Mouse (Mus musculus) hindbrain, embryonic 12.5 days (tissue): ENCODE data around the gene Madd. TPM values are rescaled to one million over a fixed set of nuclear protein-coding genes. Genes with fewer than 3 reads are reported as not detected.
A peak's percentile ranks its signal among the peaks of the same experiment; 100 is the strongest.

ENCODE experiments used
- ATAC-seq: fragments of 200-750 bp; cut with Nextera tagmentation; 2 replicates; pipeline ENCODE4 v1.8.0; 2017; ENCODE audit warnings: moderate TSS enrichment; ENCODE audit not compliant: low FRiP score
- H3K27ac ChIP-seq: fragments of 300-500 bp; sonication (generic); 2 replicates; pipeline ENCODE4 v1.5.1; 2016; ENCODE audit warnings: mild to moderate bottlenecking
- H3K27me3 ChIP-seq: fragments of 300-500 bp; sonication (generic); 2 replicates; pipeline ENCODE4 v1.6.1; 2016; ENCODE audit warnings: mild to moderate bottlenecking
- H3K36me3 ChIP-seq: fragments of 300-500 bp; sonication (generic); 2 replicates; pipeline ENCODE4 v1.6.1; 2016; ENCODE audit warnings: mild to moderate bottlenecking
- H3K4me1 ChIP-seq: fragments of 300-500 bp; sonication (generic); 2 replicates; pipeline ENCODE4 v1.6.1; 2016
- H3K4me2 ChIP-seq: fragments of 300-500 bp; sonication (generic); replicated peaks from 2 replicates; pipeline ENCODE4 v1.6.1; 2016; ENCODE audit warnings: mild to moderate bottlenecking
- H3K4me3 ChIP-seq: fragments of 300-500 bp; sonication (generic); 2 replicates; pipeline ENCODE4 v1.5.1; 2016; ENCODE audit warnings: mild to moderate bottlenecking
- H3K9ac ChIP-seq: fragments of 300-500 bp; sonication (generic); 2 replicates; pipeline ENCODE4 v1.6.1; 2016; ENCODE audit warnings: mild to moderate bottlenecking, moderate library complexity
- H3K9me3 ChIP-seq: fragments of 300-500 bp; sonication (generic); replicated peaks from 2 replicates; pipeline ENCODE4 v1.6.1; 2016; ENCODE audit warnings: mild to moderate bottlenecking
- WGBS: fragments of 180-500 bp; shearing (Covaris S2); methylation state at CpG from one replicate; pipeline ENCODE4 v1.1.7; 2016; 5-methylcytosine and 5-hydroxymethylcytosine counted together
- polyA plus RNA-seq: library from polyadenylated mRNA; unstranded; fragments of >200 nt; fragmentation: Nextera tagmentation; extraction: Ambion mirVana; gene quantifications from 2 replicates; pipeline ENCODE4 v1.2.1, GENCODE M21; 2016

Gene Madd
- polyA plus RNA-seq, 1 experiment from 2014 or later = 45.2 TPM

DNA sequence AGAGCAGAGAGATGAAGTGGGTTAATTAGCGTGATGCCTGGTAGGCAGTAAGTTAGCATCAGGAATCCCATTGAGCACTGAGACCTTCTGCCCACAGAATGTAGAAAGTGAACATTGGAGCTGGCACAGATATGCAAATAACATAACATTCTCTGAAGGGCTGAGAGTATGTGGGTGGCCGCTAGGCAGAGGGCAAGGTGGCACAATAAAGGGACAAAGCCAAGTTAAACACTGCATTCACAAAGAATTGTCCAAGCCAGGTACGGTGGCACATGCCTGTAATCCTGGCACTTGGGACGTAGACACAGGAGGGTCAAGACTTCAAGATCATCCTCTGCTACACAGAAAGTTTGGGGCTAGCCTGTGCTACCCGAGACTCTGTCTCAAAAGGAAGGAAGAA, 74.4 kb downstream of the Madd start:
- no peak overlapping the region for H3K4me2 ChIP-seq
- H3K4me1 ChIP-seq = no peaks in the 10 kb centered on the region
- ATAC-seq = no peak
- no peaks in the 10 kb centered on the region for H3K27me3 ChIP-seq
- no peaks in the 10 kb centered on the region for H3K9me3 ChIP-seq
- 91% methylated on average over 5 of the region's 5 CpGs for WGBS
- H3K36me3 ChIP-seq = no peaks in the 10 kb centered on the region
- no peak overlapping the region for H3K27ac ChIP-seq
- no peak overlapping the region for H3K9ac ChIP-seq
- H3K4me3 ChIP-seq = no peak overlapping the region

DNA sequence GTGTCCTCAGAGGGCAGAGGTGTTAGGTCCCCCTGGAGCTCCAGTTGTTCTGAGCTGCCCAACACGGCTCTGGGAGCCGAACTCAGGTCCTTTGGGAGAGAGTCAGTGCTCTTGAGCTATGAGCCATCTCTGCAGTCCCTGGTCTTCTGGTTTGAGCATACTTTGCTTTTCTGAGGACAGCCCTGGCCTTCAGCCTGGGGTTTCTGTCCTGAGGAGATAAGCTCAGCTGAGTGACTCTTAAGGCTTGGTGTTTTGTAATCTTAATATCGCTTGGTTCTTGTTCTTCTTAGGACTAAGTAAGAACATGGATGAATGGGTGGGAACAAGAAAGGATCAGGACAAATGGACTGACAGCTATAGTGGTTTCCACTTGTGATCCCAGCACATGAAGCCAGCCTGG, 75.5 kb downstream of the Madd start:
- Histone ChIP-seq H3K27ac (no peak overlapping the region), H3K4me3 (no peak overlapping the region), H3K27me3 (no peaks in the 10 kb centered on the region), H3K36me3 (no peaks in the 10 kb centered on the region), H3K4me2 (no peak overlapping the region), H3K9ac (no peak overlapping the region), H3K9me3 (no peaks in the 10 kb centered on the region), H3K4me1 (no peaks in the 10 kb centered on the region)
- WGBS = 91% methylated on average over 3 of the region's 3 CpGs
- ATAC-seq = no peak

DNA sequence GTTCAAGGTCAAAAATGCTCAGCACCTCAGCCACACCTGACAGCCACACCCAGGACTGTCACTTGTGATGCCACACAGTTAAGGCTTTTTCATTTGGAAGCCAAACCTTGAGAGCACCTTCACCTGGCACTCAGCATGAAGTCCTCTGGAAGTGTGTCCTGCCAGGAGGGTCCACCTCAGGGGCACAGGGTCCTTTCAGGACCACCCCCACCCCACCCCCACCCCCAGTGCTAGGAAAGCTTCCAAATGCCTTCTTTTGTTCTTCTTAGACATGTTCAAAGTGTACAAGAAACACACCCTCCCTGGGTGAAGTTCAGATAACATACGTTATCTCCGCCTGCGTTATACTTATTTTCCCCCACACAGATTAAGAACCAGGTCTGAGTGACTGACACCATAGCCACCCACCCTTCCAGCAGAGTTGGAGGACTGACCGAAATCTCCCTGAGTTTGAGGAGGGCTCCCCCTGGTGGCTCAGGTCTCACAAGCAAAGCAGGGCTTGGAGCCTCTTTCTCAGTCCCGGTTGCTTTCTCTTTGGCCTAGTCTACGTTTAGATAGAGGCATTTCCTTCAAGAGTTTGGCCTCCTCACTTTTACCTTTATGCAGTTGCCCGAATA, 82.4 kb downstream of the Madd start:
- no peaks in the 10 kb centered on the region for H3K27me3 ChIP-seq
- no peaks in the 10 kb centered on the region for H3K4me1 ChIP-seq
- no peak overlapping the region for H3K27ac ChIP-seq
- ATAC-seq = peak; percentile 73; the same call in 1 of the 2 replicates
- no peaks in the 10 kb centered on the region for H3K9me3 ChIP-seq
- H3K36me3 ChIP-seq = no peaks in the 10 kb centered on the region
- H3K4me3 ChIP-seq = no peak overlapping the region
- 20% methylated on average over 7 of the region's 7 CpGs for WGBS
- H3K4me2 ChIP-seq = no peak overlapping the region
- no peak overlapping the region for H3K9ac ChIP-seq

DNA sequence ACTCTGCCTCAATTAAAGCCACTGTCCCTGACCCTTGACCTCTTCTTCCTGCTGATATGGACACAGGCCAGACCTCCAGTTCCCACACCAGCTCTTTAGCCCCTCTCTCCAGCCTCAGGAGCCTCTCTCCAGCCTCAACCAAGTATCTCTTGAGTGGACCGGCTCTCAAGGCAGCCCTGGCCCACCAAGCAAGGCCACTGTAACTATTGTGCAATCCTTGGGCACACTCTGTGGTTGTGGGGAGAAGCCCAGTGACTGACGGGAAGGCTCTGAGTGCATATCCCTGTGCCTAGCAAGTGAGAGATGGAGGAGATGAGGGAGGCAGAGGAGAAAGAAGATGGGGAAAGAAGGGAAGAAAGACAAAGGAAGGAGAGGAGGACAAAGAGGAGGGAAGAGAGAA, 85.5 kb downstream of the Madd start:
- Histone ChIP-seq H3K4me2 (no peak overlapping the region), H3K4me3 (no peak overlapping the region), H3K27ac (no peak overlapping the region), H3K9me3 (no peaks in the 10 kb centered on the region), H3K4me1 (no peaks in the 10 kb centered on the region), H3K36me3 (no peaks in the 10 kb centered on the region), H3K9ac (no peak overlapping the region), H3K27me3 (no peaks in the 10 kb centered on the region)
- ATAC-seq = no peak
- 87% methylated on average over 2 of the region's 2 CpGs for WGBS

DNA sequence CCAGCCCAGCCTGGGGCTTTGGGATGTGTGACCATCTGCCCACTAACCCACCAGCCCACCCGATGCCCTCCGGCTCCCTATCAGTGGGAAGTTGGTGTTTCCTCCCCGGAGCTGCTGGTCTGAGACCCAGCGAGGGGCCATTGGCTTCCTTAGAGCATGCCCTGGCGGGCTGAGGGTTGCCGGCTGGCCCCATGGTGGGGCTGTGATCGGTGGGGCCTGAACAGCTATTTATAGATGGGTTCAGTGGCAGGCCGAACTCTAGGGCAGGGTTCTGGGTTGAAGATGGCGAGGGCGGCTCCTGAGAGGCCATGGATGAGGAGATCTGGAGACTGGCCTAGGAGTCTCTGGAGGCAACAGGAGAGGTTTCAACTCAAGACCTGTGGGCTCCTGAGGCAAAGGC, 86.6 kb downstream of the Madd start:
- WGBS = 80% methylated on average over 10 of the region's 10 CpGs
- Histone ChIP-seq H3K4me1 (no peaks in the 10 kb centered on the region), H3K9ac (no peak overlapping the region), H3K4me3 (no peak overlapping the region), H3K27ac (no peak overlapping the region), H3K27me3 (no peaks in the 10 kb centered on the region), H3K36me3 (no peaks in the 10 kb centered on the region), H3K9me3 (no peaks in the 10 kb centered on the region), H3K4me2 (no peak overlapping the region)
- ATAC-seq = no peak

DNA sequence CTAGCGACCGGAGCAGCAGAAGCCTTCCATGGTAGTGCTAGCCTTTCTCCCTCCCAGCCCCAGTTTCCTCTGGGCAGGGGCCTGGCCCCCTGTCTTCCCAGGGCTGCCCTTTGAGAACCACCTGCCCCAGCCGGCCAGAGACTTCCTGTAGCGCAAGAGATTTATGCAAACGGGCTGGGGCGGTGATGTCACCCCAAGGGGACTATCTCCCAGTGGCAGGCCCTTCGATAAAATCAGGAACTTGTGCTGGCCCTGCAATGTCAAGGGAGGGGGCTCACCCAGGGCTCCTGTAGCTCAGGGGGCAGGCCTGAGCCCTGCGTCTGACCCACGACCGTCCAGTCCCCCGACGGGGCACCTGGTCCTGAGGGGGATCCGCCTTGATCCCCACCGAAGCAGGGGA, 87.1 kb downstream of the Madd start:
- 72% methylated on average over 14 of the region's 14 CpGs for WGBS
- H3K27ac ChIP-seq = no peak overlapping the region
- H3K9ac ChIP-seq = no peak overlapping the region
- H3K36me3 ChIP-seq = no peaks in the 10 kb centered on the region
- no peaks in the 10 kb centered on the region for H3K4me1 ChIP-seq
- no peak overlapping the region for H3K4me2 ChIP-seq
- H3K9me3 ChIP-seq = no peaks in the 10 kb centered on the region
- H3K4me3 ChIP-seq = no peak overlapping the region
- H3K27me3 ChIP-seq = no peaks in the 10 kb centered on the region
- ATAC-seq = no peak

DNA sequence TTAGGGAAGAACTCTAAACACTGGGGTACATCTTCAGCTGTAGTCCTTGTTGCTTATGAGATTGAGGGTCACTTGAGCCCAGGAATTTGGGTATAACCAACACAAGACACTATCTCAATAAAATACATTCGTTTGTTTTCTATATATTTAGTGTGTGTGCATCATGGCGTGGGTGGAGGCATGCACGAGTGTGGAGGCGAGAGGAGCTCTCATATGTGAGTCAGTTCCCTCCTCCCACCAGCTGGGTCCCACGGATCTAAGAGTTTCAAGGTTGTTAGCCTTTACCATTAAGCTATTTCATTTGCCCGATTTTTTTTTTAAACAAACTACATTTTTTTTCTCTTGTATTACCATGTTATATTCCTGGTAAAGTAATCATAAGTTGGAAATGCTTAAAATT, 92.8 kb downstream of the Madd start:
- Histone ChIP-seq H3K36me3 (no peaks in the 10 kb centered on the region), H3K4me2 (no peak overlapping the region), H3K9me3 (no peaks in the 10 kb centered on the region), H3K4me3 (no peak overlapping the region), H3K9ac (no peak overlapping the region), H3K4me1 (no peaks in the 10 kb centered on the region), H3K27ac (no peak overlapping the region), H3K27me3 (no peaks in the 10 kb centered on the region)
- ATAC-seq = no peak
- 76% methylated on average over 6 of the region's 6 CpGs for WGBS

DNA sequence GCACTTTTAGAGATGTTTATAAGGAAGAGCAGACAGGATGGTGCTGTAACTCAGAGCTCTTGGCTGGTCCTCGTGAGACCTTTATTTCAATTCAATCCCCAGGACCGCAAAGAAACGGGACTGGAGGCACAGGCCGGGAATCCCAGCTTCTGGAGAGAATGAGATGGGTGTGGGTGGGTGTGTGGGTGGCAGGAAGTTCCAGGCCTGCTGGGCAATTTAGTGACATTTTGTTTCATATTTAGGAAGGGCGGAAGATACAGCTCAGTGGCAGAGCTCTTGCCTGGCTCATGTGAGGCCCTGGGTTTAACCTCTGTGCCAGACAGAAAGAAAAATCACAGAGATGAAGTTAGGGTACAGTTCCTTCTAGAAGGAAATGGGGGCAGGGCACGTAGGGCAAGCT, 93.4 kb downstream of the Madd start:
- Histone ChIP-seq H3K9ac (no peak overlapping the region), H3K4me3 (no peak overlapping the region), H3K4me1 (no peaks in the 10 kb centered on the region), H3K36me3 (no peaks in the 10 kb centered on the region), H3K9me3 (no peaks in the 10 kb centered on the region), H3K27me3 (no peaks in the 10 kb centered on the region), H3K27ac (no peak overlapping the region), H3K4me2 (no peak overlapping the region)
- no peak for ATAC-seq
- WGBS = 84% methylated on average over 6 of the region's 6 CpGs

DNA sequence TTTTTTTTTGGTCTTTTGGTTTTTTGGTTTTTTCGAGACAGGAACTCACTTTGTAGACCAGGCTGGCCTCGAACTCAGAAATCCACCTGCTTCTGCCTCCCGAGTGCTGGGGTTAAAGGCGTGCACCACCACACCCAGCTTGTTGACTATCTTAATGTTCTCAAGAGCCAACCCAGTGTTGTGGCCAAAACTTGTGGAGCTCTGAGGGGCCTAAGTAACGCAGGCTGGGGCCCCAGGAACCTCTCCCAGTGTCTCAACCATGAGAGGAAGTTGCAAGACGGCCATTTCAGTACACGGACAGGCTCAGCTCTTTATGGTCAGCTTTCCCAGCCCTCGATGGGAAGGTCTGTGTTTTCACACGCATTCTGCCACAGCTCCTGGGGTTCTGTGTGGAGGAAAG, 94.7 kb downstream of the Madd start:
- no peak overlapping the region for H3K4me2 ChIP-seq
- 83% methylated on average over 9 of the region's 9 CpGs for WGBS

DNA sequence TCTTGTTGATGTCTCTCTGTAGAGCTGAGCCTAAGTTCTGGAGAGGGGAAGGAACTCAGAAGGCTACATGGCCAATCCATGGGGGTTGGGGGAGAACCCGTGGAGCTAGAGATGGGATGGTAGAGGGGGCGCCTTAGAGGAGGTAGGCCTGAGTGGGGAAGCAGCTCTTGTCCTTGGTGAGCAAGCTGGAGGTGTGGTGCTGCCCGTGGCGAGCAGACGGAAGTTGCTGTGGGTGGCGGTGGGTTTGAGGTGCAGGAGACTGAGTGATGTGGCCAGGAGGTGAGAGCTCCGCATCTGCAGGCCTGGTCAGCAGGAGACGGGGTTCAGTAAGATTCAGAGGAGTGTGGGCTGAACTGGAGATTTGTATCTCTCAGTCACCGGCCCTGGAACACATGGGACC, 96.2 kb downstream of the Madd start:
- Histone ChIP-seq H3K9me3 (no peaks in the 10 kb centered on the region), H3K4me1 (no peaks in the 10 kb centered on the region), H3K27ac (no peak overlapping the region), H3K36me3 (no peaks in the 10 kb centered on the region), H3K27me3 (no peaks in the 10 kb centered on the region), H3K9ac (no peak overlapping the region), H3K4me3 (no peak overlapping the region), H3K4me2 (no peak overlapping the region)
- 88% methylated on average over 9 of the region's 9 CpGs for WGBS
- no peak for ATAC-seq

More for the DNA sequence above, 94.7 kb downstream of the Madd start:
- no peak for ATAC-seq
- no peaks in the 10 kb centered on the region for H3K36me3 ChIP-seq
- no peak overlapping the region for H3K4me3 ChIP-seq
- no peak overlapping the region for H3K9ac ChIP-seq
- H3K27me3 ChIP-seq = no peaks in the 10 kb centered on the region
- no peak overlapping the region for H3K27ac ChIP-seq
- no peaks in the 10 kb centered on the region for H3K4me1 ChIP-seq
- H3K9me3 ChIP-seq = no peaks in the 10 kb centered on the region

Other genes with a start within 250 kb of the Madd start
- 146 and 151 TPM in 2 replicates for gene Celf1, start 243.5 kb downstream of the Madd start, polyA plus RNA-seq
- 2.5 and 4.1 TPM in 2 replicates for gene Rapsn, start 148.2 kb downstream of the Madd start, polyA plus RNA-seq
- 274 and 282 TPM in 2 replicates for gene Psmc3, start 129.8 kb downstream of the Madd start, polyA plus RNA-seq
- 32.6 and 36.1 TPM in 2 replicates for gene Slc39a13, start 113.4 kb downstream of the Madd start, polyA plus RNA-seq
- gene Spi1, start 101.4 kb downstream of the Madd start, polyA plus RNA-seq = 4.2 and 4.6 TPM in 2 replicates
- 0.28 and 0.30 TPM in 2 replicates for gene Mybpc3, start 65.7 kb downstream of the Madd start, polyA plus RNA-seq
- 1.5 and 2.0 TPM in 2 replicates for gene Nr1h3, start 19.0 kb upstream of the Madd start, polyA plus RNA-seq
- 39.2 and 41.0 TPM in 2 replicates for gene Acp2, start 19.0 kb upstream of the Madd start, polyA plus RNA-seq
- gene Ddb2, start 53.1 kb upstream of the Madd start, polyA plus RNA-seq = 10.6 and 13.4 TPM in 2 replicates
- 21.5 and 25.6 TPM in 2 replicates for gene Pacsin3, start 72.1 kb upstream of the Madd start, polyA plus RNA-seq
- gene Arfgap2, start 81.1 kb upstream of the Madd start, polyA plus RNA-seq = 84.5 and 85.6 TPM in 2 replicates